Mouse (Mus musculus): ENCODE measurements around the gene Pjvk. TPM values are rescaled to one million over a fixed set of nuclear protein-coding genes. Genes with fewer than 3 reads are reported as not detected.

The Pjvk gene
- polyA plus RNA-seq, 2 experiments, result not detected

DNA sequence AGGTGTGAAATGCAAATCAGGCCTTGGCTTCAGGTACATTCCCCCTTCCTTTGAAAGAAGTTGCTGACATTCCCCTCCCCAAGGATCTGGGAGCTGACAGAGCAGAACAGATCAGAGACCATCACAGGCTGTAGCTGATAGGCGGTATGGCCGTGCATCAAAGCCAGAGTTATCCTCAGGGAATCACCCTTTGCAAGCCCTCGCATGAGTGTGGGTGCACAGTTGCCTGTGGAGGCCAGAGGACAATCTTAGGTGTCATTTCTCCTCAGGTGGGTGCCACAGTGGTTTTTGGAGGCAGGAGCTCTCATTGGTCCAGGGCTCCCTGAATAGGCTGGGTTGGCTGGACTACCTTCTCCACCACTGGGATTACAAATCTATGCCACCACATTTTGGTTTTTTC lies 53.9 kb downstream of the Pjvk start:
- Histone ChIP-seq H3K9me3 (ENCODE audit: control insufficient read depth, low read length) (no peaks in the 10 kb centered on the region), H3K4me3 (ENCODE audit: insufficient read depth in 1 of 2, low read depth in 2 of 2, low read length in 2 of 2) (no peak overlapping the region), H3K9ac (replicated peaks) (no peak overlapping the region), H3K27me3 (ENCODE audit: control insufficient read depth, insufficient read depth, low read length) (no peaks in the 10 kb centered on the region), H3K36me3 (replicated peaks; ENCODE audit: control insufficient read depth, insufficient read depth, low read depth) (no peaks in the 10 kb centered on the region), H3K27ac (no peak overlapping the region), H3K4me1 (replicated peaks; ENCODE audit: control insufficient read depth in 2 of 2, insufficient read depth in 2 of 2, low read length in 1 of 2) (no peaks in the 10 kb centered on the region), H3K4me2 (ENCODE audit: low read depth) (no peak overlapping the region)
- no peak for DNase-seq (ENCODE audit: low read depth in 3 of 3, low spot score in 3 of 3)
- no peak for ATAC-seq (ENCODE audit: insufficient read depth)
- TF ChIP-seq EP300 (IDR thresholded peaks at IDR 0.05; ENCODE audit: low read depth) (no peak), CTCF (IDR thresholded peaks at IDR 0.05; ENCODE audit: low read depth) (no peak)
- WGBS (ENCODE audit: insufficient replicate concordance), result 76% methylated on average over 3 of the region's 3 CpGs

DNA sequence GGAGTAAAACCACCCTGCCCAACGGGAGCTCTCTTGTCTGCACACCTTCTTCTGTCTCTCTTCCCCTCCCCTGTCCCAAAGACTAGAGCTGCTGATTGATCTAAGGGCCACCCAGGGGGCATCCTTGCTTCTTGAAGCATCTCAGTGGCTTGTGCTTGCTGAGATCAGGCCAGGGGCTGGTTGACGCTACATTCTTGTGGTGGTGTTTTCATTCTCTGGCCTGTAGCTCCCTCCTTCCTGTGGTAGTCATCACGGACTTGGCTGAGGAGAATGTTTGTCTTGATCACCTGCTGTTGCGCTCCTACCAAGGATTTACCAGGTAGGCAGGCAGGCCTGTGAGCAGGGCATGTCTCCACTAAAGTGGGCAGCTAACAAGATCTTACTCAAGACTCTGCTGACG lies 54.5 kb downstream of the Pjvk start:
- DNase-seq (ENCODE audit: low read depth in 3 of 3, low spot score in 3 of 3), result no peak
- no peaks in the 10 kb centered on the region for H3K36me3 ChIP-seq (replicated peaks; ENCODE audit: control insufficient read depth, insufficient read depth, low read depth)
- no peak for ATAC-seq (ENCODE audit: insufficient read depth)
- TF ChIP-seq CTCF (IDR thresholded peaks at IDR 0.05; ENCODE audit: low read depth) (no peak), EP300 (IDR thresholded peaks at IDR 0.05; ENCODE audit: low read depth) (no peak)
- H3K9me3 ChIP-seq (ENCODE audit: control insufficient read depth, low read length), result no peaks in the 10 kb centered on the region
- no peak overlapping the region for H3K4me2 ChIP-seq (ENCODE audit: low read depth)
- no peak overlapping the region for H3K27ac ChIP-seq
- H3K4me1 ChIP-seq (replicated peaks; ENCODE audit: control insufficient read depth in 2 of 2, insufficient read depth in 2 of 2, low read length in 1 of 2), result no peaks in the 10 kb centered on the region
- 63% methylated on average over 5 of the region's 5 CpGs for WGBS (ENCODE audit: insufficient replicate concordance)
- H3K4me3 ChIP-seq (ENCODE audit: insufficient read depth in 1 of 2, low read depth in 2 of 2, low read length in 2 of 2), result no peak overlapping the region
- no peak overlapping the region for H3K9ac ChIP-seq (replicated peaks)
- no peaks in the 10 kb centered on the region for H3K27me3 ChIP-seq (ENCODE audit: control insufficient read depth, insufficient read depth, low read length)

DNA sequence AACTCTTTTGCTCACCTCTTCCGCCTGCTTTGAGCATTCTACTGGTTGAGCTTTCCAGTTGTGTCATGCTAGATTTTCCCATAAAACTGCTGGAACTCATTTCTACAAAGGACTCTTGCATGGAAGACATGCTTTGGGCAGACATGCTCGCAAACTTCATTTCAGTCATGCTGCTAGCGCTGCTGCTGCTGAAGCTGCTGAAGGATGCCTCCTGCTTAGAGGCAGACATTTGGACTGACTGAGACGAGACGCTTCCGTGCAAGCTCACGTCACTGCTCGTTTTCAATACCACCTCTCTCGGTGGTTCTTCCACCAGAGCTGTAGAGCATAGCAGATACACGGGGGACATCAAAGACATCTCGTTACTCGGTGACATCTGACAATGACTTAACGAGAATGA lies 57.4 kb downstream of the Pjvk start:
- Histone ChIP-seq H3K9ac (replicated peaks) (no peak overlapping the region), H3K9me3 (ENCODE audit: control insufficient read depth, low read length) (peaks cover 8% of the 10 kb centered on the region)
- WGBS (ENCODE audit: insufficient replicate concordance), result 79% methylated on average over 13 of the region's 13 CpGs

More for the DNA sequence above, 57.4 kb downstream of the Pjvk start:
- Histone ChIP-seq H3K4me1 (replicated peaks; ENCODE audit: control insufficient read depth in 2 of 2, insufficient read depth in 2 of 2, low read length in 1 of 2) (no peaks in the 10 kb centered on the region), H3K36me3 (replicated peaks; ENCODE audit: control insufficient read depth, insufficient read depth, low read depth) (no peaks in the 10 kb centered on the region), H3K27ac (no peak overlapping the region), H3K27me3 (ENCODE audit: control insufficient read depth, insufficient read depth, low read length) (no peaks in the 10 kb centered on the region), H3K4me3 (ENCODE audit: insufficient read depth in 1 of 2, low read depth in 2 of 2, low read length in 2 of 2) (no peak overlapping the region), H3K4me2 (ENCODE audit: low read depth) (no peak overlapping the region)
- TF ChIP-seq CTCF (IDR thresholded peaks at IDR 0.05; ENCODE audit: low read depth), result no peak
- no peak for TF ChIP-seq EP300 (IDR thresholded peaks at IDR 0.05; ENCODE audit: low read depth)
- ATAC-seq (ENCODE audit: insufficient read depth) (no peak), DNase-seq (ENCODE audit: low read depth in 3 of 3, low spot score in 3 of 3) (no peak)

Other genes with a start within 250 kb of the Pjvk start
- 0.17 and 0.41 TPM in 2 replicates for gene Osbpl6, start 242.0 kb upstream of the Pjvk start, polyA plus RNA-seq (2012; rRNA removed)
- gene Osbpl6, start 242.0 kb upstream of the Pjvk start, polyA plus RNA-seq (2014; fragmentation: Nextera tagmentation; extraction: Ambion mirVana), result 0.20 and 0.21 TPM in 2 replicates
- 3.9 and 6.5 TPM in 2 replicates for gene Prkra, start 461 bp upstream of the Pjvk start, polyA plus RNA-seq (2012; rRNA removed)
- gene Prkra, start 461 bp upstream of the Pjvk start, polyA plus RNA-seq (2014; fragmentation: Nextera tagmentation; extraction: Ambion mirVana), result 6.5 and 9.6 TPM in 2 replicates
- 1.3 and 2.5 TPM in 2 replicates for gene Fkbp7, start 24.6 kb downstream of the Pjvk start, polyA plus RNA-seq (2012; rRNA removed)
- 4.2 and 4.8 TPM in 2 replicates for gene Fkbp7, start 24.6 kb downstream of the Pjvk start, polyA plus RNA-seq (2014; fragmentation: Nextera tagmentation; extraction: Ambion mirVana)
- 3.0 and 3.9 TPM in 2 replicates for gene Plekha3, start 26.8 kb downstream of the Pjvk start, polyA plus RNA-seq (2012; rRNA removed)
- 3.1 and 3.6 TPM in 2 replicates for gene Plekha3, start 26.8 kb downstream of the Pjvk start, polyA plus RNA-seq (2014; fragmentation: Nextera tagmentation; extraction: Ambion mirVana)

Measured in liver, embryonic 14.5 days (tissue).